Mouse (Mus musculus) kidney, postnatal 10 days (tissue): ENCODE measurements at regions not wholly inside any gene's neighbourhood (a gene's known extent, or its start where the extent isn't known, plus 50 kb on each side); places are given as distances from the start of the nearest gene placed in this dataset.
"Not testable (repeated sequence)": the region's sequence is repeated elsewhere in the genome, so short reads cannot be mapped to it uniquely, and the experiment has no call there.

Experiments used
- DNase-seq: peaks from one replicate; pipeline ENCODE4 v3.0.0; 2021; ENCODE audit warnings: mixed read lengths

DNA sequence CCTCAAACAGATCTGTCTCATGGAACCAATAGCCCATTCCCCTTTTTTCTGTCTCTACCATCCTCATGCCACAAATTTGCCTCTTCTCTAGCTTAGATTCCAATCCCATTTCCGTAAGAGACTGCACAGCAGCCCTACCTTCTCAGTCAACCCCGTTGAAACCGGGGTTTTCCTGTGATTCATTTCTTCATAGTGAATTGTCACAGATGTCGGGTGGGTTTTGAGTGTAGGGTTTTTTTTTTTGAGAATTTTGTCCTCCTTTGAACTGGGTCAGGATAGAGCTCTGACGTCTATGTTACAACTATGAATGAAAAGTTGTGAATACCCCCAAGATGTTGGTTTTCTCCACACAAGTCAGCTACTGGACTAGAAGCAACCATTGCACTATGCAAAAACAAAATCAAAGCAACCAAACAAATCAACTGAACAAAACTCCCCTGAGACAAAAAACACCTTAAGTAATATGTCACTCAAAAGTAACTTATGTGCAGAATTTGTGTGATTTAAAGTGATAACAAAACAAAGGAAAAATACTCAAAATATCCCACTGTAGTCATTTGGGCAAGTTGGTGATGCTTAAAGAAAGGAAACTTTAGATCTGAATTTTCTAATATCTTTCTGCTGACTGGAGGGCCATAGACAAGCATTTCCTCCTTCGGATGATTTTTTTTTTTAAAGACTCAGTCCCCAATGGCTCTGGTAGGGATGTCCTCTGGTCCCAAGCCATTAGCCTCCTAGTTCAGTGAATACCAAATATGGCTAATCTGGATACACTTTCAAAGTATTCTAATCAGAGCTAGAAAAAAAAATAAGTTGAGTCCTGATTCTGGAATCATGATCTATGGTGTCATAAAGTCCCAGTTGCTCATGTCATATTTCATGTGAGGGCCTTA is 120.7 kb upstream of the Tet2 start:
- no peak for DNase-seq

DNA sequence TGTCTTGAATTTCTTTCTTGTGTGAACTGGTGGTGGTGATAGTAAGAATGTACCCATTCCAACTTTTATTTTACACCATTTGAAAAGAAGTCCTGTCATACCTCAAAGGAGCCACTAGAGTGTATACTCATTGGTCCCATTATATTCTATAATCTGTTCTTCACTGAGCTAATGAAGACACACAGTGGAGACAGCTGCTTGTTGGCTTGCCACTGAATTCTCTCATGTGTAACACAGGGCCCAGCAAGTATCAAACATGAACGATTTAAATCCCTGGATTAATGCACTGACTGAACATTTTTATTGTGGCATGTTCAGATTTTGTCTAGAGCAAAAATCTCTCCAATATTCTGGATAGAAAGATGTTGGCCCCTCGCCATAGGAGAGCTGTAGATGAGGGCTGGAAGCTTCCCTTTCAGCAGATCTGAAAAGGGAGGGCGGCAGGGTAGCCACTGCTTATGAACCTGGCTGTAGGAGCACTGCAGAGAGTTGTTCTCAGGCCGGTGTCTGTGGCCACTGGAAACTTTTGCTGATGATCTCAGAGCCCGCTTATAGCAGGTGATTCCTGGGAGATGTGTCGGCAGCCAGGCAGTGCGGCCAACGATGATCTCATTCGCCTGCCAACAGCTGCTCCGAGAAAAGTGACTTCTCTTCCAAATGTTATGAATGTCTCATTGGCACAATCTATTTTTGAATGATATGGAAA is 128.0 kb upstream of the Tet2 start:
- peak; percentile 6 for DNase-seq

DNA sequence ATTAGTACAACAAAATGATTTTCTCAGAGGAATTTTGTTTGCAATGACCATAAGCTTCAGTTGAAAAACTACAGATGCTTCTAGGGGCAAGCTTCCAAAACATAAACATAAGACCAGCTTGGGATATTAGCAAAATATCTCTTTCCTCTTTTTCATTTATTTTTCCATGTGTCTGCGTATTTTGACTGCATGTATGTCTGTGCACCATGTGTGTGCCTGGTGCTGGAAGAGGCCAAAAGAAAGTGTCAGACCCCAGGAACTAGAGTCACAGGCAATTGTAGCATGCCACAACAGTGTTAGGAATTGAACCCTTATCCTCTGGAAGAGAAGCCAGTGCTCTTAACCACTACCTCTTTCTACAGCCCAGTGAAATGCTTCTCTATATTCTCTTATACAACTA is 133.0 kb upstream of the Tet2 start:
- DNase-seq = no peak

DNA sequence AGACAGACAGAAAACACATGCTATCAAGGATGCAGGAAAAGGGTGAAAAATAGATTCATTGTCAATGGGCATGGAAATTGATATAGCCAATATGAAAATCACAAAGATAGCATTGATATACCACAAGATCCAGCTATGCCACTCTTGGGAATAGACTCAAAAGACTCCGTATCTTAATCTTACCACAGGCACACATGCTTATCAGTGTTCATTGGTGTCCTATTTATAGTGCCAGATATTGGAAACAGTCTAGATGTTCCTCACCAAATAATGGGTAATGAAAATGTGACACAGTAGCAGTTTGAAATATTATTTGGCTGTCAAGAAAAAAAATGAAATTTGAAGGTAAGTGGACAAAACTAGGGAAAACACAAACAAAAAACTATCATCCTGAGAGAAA is 135.0 kb upstream of the Tet2 start:
- no peak for DNase-seq

DNA sequence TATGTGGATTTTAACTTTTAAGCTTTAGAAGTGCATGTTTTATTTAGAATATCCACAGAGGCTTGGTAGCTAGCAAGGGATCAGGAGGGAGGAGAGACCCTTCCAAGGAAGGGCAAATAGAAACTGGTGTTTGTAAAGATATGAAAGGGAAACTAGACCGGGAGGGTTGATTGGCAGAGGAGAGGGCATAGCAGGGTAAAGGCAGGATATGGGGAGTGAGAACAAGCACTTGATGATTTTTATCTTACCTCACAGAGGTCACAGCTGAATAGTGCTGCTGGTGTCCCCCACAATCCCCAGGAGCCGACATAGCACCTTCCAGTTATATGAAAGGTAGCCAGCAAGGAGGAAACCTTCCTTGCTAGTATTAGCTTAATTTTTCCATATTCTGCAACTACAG is 135.4 kb upstream of the Tet2 start:
- no peak for DNase-seq

DNA sequence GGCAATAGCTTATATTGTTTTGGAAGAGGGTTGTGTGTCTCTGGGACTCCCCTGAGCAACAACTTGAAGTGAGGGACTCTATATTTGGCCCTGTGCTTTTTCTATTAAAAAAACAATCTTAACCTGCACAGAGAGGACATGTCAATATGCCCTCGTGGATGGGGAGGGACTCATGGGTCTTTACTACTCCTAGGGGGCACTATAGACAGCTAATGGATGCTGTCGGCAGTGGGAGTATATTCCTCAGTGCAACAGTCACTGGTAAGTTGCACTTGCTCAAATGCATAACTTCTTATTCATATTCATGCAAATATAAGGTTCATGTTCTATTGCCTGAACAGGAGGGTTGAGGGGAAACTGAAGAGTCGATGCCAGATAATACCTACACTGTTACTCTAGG is 135.9 kb upstream of the Tet2 start:
- DNase-seq = no peak

DNA sequence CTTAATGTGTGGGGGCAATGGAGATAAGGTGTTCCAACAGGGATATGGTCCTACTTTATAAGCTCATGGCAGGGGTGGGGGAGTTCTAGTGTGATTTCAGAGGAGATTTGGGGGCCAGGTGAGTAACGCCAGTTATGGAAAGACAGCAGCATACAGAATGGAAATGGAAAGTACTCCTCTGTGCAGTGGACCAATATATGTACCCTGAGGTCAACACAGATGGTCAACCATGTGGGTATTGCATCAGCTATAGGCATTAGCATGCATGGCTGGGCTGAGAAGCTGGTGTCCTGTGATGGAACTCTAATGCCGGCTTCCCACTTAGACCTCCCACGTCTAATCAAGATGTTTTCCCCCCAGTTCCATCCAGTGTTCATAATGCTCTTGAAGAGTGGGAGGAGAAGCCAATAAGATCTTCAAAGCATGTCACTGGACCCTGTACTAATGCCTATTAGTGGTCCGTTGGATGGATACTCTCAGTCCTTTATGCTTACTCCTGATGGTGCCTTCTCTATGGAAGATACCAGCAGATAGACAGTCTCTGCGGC is 139.3 kb upstream of the Tet2 start:
- DNase-seq = no peak

DNA sequence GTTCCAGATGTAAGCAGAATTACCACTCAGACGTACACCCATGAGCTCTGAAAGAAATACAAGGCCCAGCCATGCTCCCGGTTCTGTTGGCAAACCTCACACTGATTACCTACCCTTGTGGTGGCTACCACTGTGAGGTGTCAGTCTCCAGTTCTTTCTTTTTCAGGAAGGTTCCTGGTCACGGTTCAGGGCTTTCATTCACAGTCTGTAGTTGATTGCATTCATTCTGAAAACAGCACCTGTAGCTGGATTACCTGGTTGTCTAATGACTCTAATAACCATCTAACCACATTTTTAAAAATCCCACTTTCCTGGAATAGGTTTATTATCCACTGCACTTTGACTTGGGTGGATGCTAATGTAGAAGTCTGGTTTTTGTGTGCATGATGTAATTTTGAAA is 139.8 kb upstream of the Tet2 start:
- DNase-seq = no peak

DNA sequence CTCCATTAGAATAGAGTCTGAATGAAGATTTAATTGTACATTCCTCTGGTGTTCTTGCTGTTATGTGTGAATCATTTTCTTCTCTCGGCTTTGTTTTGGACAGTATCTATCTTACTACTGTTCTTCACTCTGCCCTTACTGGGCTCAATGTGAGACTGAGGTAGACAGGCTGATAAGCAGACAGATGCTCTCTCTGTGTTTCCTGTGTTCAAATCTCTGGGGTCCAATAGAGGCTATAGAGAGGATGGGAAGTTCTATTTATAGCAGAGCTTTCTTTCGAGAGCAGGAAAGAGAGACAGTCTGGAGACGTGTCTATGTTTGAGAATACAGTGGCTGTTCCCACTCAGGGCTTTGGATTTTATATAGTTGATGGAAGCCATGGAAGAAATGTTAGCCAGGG is 140.5 kb upstream of the Tet2 start:
- DNase-seq = no peak

DNA sequence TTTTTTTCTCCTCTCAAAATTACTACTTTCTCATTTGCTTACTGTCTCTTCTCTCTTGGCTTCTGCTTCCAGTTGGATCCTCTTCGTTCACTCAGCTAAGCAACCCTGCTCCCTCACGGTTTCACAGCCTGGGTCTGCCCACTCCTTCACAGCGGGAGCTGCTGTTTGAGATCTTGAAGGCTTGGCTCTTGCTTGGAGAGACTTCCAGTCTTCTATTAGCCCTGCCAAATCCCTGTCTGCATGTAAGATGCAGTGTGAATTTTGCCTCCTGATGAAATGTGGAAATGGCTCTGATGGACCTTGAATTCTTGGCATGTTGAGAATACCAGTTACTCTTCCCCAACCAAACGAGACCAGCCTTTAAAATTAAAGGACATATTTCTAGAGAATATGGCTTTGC is 149.1 kb upstream of the Tet2 start:
- no peak for DNase-seq

DNA sequence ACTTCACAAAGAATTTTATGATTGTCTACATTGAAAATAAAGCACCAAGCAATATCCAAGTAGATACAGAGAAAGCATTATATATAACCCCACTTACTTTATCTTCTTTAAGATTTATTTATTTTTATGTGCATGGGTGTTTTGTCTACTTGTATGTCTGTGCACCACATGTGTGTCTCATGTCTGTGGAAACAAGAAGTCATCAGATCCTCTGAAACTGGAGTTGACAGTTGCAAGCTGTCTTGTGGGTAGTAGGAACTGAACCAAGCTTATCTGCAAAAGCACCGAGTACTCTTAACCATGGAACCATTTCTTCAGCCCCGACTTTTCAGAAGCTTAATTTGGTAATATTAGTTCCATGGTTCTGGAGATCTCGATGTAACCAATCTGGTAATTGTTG is 151.2 kb upstream of the Tet2 start:
- no peak for DNase-seq

DNA sequence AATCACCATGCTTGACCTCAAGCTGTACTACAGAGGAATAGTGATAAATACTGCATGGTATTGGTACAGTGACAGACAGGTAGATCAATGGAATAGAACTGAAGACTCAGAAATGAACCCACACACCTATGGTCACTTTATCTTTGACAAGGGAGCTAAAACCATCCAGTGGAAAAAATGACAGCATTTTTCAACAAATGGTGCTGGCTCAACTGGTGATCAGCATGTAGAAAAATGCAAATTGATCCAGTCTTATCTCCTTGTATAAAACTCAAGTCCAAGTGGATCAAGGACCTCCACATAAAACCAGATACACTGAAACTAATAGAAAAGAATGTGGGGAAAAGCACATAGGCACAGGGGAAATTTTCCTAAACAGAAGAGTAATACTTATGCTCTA is 159.9 kb upstream of the Tet2 start:
- DNase-seq = not testable (repeated sequence)

DNA sequence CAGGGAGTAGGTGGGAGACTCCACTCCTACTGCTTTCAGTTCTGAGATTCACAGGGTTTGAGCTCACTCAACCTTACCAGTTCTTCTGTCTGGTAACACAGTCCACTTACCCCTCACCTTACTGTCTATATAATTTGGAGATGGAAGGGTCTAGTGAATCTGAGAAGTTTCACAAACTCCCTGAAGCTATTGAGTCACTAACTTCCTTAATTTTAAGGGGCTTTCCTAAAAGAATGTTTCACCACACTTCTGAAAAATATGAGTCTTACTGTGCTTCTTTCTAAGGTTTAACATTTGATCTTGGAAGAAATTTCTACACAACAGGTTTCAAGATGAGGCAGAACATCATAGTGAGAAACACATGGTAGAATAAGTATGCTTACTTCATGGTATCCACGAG is 166.6 kb upstream of the Tet2 start:
- no peak for DNase-seq

DNA sequence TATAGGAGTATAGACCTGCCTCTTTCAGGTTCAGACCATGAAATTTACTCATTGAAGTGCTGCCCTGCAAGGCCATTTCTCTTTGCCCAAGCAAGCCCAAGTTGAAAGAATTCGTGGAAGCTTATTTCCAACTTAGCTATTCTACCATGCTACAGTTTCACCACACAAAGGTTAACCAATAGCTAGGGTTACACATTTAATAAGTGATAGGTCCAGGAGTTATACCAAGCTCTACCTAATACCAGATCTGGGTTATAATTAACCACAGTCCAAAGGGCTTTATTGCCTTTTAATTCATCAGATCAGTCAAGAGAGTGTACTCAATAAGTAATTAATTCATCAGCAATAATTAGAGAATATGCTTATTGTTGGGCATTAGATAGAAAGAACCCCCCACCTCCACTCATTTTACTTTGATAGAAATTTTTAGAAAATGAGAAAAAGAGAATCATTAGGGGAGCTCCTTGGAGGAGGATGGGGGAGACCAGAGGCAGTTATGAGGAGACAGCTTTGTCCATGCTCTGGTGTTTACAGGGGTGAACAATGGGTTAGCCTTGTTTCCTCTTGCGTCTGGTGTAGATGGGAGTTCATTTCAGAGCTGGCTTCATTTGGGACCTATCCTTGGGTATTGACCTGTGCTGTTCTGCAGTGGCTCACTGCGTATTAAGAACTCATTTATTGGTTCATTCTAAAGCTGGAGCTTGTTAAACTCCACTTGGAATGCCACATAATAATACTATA is 177.8 kb upstream of the Tet2 start:
- no peak for DNase-seq

DNA sequence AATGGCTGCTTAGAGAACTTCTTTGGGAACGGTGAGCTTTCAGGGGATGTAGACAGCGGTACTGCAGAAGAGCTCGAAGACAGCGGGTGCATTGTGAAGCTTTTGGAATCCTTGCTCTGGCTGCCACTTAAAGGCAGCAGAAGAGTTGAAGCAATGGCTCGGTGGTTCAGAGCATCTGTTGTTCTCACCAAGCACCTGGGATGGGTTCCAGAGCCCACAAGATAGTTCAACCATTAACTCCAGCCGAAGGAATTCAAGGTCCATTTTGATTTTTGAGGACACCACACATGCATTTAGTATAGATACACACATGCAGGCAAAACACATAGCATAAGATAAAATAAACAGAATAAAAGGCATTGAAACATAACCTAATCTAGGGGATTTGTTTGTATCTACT is 181.9 kb upstream of the Tet2 start:
- DNase-seq = no peak

DNA sequence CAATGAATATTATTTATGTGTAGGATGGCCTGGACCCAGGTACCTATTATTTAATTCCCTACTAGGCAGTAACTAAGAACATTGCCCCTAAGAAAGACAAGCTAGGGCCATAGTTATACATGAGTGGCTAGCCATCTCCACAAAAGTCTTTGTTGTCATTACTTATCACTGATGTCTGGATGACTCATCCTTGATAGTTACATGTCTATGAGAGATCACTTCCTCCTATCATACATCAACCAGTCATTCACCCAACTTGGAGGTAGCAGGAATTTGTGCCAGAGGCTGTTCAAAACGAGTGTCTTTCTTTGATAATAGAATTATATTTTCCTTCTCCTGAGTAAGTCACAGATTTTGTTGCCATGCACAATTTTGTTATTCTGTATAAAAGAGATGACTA is 190.7 kb upstream of the Tet2 start:
- no peak for DNase-seq

DNA sequence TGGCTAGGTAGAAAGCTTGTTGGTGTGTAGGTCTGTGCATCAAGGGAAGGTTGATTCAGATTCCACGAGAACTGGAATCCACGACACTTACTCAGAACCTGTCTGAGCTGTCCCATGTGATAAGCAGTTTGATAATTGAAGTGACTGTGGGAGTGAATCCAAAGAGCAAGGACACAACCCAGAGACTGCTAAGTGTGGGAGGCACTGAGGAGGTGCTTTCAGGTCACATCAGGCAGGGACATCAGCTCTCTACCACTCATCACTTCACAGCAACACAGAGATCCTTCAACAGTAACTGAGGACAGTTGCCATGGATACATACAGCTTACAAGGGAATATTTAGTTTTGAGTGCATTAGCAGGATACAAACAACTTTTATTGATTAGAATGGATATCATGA is 194.0 kb upstream of the Tet2 start:
- DNase-seq = no peak

DNA sequence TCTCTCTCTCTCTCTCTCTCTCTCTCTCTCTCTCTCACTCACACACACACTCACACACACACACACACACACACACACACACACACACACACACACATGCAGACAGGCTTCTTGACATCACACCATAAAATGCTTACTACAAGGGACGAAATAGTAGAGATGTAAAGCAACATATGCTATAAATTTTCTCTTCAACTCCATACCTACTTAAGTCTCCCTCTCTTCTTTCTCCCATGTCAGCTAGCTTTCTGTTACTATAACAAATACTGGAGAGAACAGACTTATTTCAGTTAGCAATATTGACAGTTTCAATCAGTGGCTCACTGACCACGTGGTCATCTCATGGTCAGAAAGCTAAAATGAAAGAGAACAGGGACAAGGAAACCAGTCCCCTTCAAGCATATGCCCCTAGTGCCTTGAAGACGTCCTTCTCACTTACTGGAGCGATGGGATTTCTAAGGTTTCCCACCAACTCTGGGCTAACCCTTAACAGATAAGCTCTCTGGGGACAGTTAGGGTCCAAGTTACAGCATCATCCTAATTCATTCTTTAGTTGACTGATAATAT is 199.7 kb upstream of the Tet2 start:
- DNase-seq = no peak

DNA sequence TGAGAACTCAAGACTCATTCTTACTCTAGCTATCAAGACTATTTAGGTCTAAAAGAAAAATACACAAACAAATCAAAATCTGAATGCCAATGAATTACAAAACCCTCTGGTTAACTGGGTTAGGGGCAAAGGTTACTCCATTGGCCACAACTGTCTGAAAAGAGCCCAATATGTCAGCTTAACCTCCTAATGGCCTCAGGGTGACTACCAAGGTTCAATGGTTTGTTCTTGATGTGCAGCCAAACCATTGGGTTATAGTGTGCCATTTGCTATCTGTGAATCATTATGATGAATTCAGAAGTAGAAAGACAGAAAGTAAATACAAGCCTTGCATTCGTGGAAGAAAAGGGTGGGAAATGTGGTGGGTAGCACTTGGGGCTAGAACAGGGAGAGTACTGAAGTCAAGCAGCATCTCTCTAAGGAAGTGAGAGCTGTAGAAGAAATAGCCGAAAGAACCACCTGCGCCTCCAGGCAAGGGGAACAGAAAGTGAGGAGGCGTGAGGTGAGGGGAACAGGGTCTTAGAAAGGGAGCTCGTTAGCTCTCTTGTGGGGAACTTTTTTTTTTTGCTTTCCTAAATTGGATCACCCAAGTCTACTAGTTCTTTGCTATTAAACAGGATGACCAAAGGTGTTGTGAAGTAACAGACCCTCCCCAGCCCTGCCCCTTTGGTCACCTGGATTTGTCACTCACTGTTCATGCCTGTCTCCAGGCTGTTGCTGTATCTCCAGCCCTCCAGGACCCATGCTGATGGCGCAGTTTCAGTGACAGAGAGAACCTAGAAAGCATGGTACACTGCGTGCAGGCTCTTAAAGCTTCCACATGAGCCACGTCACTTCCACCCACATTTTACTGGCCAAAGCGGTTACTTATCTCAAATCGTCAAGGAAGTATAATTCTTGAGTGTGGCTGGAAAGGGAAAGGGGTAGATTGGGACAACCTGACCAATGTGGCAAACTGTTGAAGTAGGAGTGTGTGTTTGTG is 204.1 kb upstream of the Tet2 start:
- no peak for DNase-seq

DNA sequence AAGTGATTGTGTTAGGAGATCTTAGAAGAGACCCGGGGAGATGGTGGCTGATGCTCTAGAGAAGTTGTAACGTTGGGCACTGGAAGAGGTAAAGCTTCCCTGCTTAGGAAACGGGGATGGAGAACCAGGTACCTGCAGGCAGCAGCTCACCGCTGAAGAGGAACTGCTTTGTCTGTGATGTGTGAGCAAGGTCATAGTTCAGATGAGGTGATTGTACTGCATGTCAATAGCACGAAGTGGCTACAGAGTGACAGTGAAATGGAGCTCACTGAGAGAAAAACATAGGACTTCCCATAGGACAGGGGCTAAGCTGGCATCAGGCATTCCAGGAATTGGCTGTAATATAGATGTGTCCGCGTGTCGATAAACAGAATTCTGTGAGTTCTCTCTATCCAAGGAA is 205.1 kb upstream of the Tet2 start:
- DNase-seq = no peak

DNA sequence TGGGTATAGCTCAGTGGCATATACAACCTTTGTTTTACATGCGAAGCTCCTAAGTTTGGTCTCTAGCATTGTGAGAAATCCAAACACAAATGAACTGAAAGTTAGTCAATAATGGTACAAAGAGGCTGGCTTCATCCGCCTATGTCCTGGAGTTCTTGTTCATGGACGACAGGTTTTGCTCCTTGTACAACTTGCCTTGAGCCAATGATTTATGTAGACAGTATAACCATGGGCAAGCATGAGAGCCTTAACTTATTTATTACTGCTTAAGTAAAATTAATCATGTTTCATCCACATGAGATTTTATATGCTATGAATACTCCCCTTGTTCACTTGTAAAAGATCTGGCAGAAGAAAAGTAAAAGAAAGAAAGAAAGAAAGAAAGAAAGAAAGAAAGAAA is 205.7 kb upstream of the Tet2 start:
- no peak for DNase-seq

DNA sequence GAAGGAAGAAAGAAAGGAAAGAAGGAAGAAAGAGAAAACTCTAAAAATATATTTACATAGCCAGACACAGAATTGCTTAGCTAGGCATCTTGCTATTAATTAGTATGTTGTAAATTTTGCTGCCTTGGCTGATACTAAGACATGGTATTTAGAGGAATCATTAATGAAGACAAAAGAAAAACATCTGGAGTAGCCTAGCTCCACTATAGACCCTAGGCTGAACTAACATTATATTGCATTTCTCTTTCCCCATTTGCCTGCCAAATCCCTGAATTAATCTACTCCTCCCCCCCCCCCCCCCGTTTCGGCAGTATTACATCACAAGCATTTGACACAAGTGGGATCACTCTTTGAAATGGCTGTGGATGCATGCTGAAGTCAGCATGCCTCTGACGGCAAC is 206.1 kb upstream of the Tet2 start:
- no peak for DNase-seq
